Mouse (Mus musculus) hindbrain, embryonic 14.5 days (tissue): ENCODE results near the gene Olfr214. TPM values are rescaled to one million over a fixed set of nuclear protein-coding genes. Genes with fewer than 3 reads are reported as not detected.
"Not testable (repeated sequence)": the region's sequence is repeated elsewhere in the genome, so short reads cannot be mapped to it uniquely, and the experiment has no call there.

Experiments used
- ATAC-seq: fragments of 200-750 bp; cut with Nextera tagmentation; 2 replicates; pipeline ENCODE4 v1.8.0; 2017; ENCODE audit warnings: moderate number of reproducible peaks, mild to moderate bottlenecking, moderate TSS enrichment, moderate library complexity; ENCODE audit not compliant: low FRiP score
- DNase-seq: peaks from one replicate; pipeline ENCODE4 v3.0.0-alpha.2; 2015; ENCODE audit warnings: low spot score
- H3K27ac ChIP-seq: fragments of 300-500 bp; sonication (generic); 2 replicates; pipeline ENCODE4 v1.5.1; 2014; ENCODE audit warnings: mild to moderate bottlenecking, moderate library complexity
- H3K27me3 ChIP-seq: fragments of 300-500 bp; sonication (generic); 2 replicates; pipeline ENCODE4 v1.6.1; 2014; ENCODE audit warnings: mild to moderate bottlenecking, low read length, mixed read lengths; ENCODE audit not compliant: control insufficient read depth, insufficient read depth
- H3K36me3 ChIP-seq: fragments of 300-500 bp; sonication (generic); replicated peaks from 2 replicates; pipeline ENCODE4 v1.6.1; 2014; ENCODE audit not compliant: control insufficient read depth, insufficient read depth
- H3K4me1 ChIP-seq: fragments of 300-500 bp; sonication (generic); replicated peaks from 2 replicates; pipeline ENCODE4 v1.6.1; 2014; ENCODE audit warnings: antibody characterized with exemption, low read length, mixed read lengths; ENCODE audit not compliant: control insufficient read depth, insufficient read depth
- H3K4me2 ChIP-seq: fragments of 300-500 bp; sonication (generic); replicated peaks from 2 replicates; pipeline ENCODE4 v1.6.1; 2014; ENCODE audit warnings: mild to moderate bottlenecking, moderate library complexity
- H3K4me3 ChIP-seq: fragments of 300-500 bp; sonication (generic); replicated peaks from 2 replicates; pipeline ENCODE4 v1.5.1; 2014; ENCODE audit warnings: mild to moderate bottlenecking, low read length
- H3K9ac ChIP-seq: fragments of 300-500 bp; sonication (generic); 2 replicates; pipeline ENCODE4 v1.6.1; 2014
- H3K9me3 ChIP-seq: fragments of 300-500 bp; sonication (generic); 2 replicates; pipeline ENCODE4 v1.6.1; 2016; ENCODE audit warnings: low read length; ENCODE audit not compliant: control insufficient read depth
- WGBS: fragments of 180-500 bp; shearing (Covaris S2); extraction: QIAGEN DNeasy Blood & Tissue Kit; methylation state at CpG from one replicate; pipeline ENCODE4 v1.1.7; 2014; 5-methylcytosine and 5-hydroxymethylcytosine counted together
- polyA plus RNA-seq: library from polyadenylated mRNA; unstranded; fragments of >200 nt; fragmentation: Nextera tagmentation; extraction: Ambion mirVana; gene quantifications from 2 replicates; pipeline ENCODE4 v1.2.1, GENCODE M21; 2014

Olfr214 gene
- polyA plus RNA-seq: not detected in 2 replicates

- H3K4me2 ChIP-seq: no peak within 1 kb of the TSS
- no peaks in the 10 kb centered on the region for H3K4me1 ChIP-seq
- H3K27ac ChIP-seq: no peak within 1 kb of the TSS
- DNase-seq: no peak
- no peak within 1 kb of the TSS for H3K9ac ChIP-seq
- H3K4me3 ChIP-seq: no peak within 1 kb of the TSS
- no peaks in the 10 kb centered on the region for H3K9me3 ChIP-seq
- H3K36me3 ChIP-seq: no peaks in the 10 kb centered on the region
- no peaks in the 10 kb centered on the region for H3K27me3 ChIP-seq
- no peak for ATAC-seq
- 58% methylated on average over 1 of the region's 1 CpGs for WGBS
These were observed at the start of gene Olfr214 for GRCm38 (mm10) chr6:116553935-116554334. TSS of gene Olfr214 (plus strand) at chr6:116554235.

GRCm38 (mm10) chr6:116506302-116507003 is 47.6 kb upstream of the Olfr214 start, which contains the start of gene Olfr212:
TSS of gene Olfr212 (plus strand) at chr6:116506516.
- H3K4me2 ChIP-seq, H3K36me3 ChIP-seq, H3K27me3 ChIP-seq, H3K4me1 ChIP-seq, ATAC-seq, H3K27ac ChIP-seq, H3K9ac ChIP-seq, H3K4me3 ChIP-seq, DNase-seq: not testable (repeated sequence)
- WGBS: 95% methylated on average over 19 of the region's 20 CpGs
- peaks cover 16% of the 10 kb centered on the region for H3K9me3 ChIP-seq

- Histone ChIP-seq H3K9me3 (no peaks in the 10 kb centered on the region), H3K36me3 (no peaks in the 10 kb centered on the region), H3K9ac (no peak overlapping the region), H3K4me1 (no peaks in the 10 kb centered on the region), H3K4me2 (no peak overlapping the region), H3K4me3 (no peak overlapping the region), H3K27ac (no peak overlapping the region), H3K27me3 (no peaks in the 10 kb centered on the region)
- no peak for DNase-seq
- no peak for ATAC-seq
These were observed 39.2 kb upstream of the Olfr214 start for GRCm38 (mm10) chr6:116514832-116515231.

GRCm38 (mm10) chr6:116538156-116538555 is 15.9 kb upstream of the Olfr214 start, which contains the start of gene Olfr213:
TSS of gene Olfr213 (plus strand) at chr6:116538456.
- Histone ChIP-seq H3K27me3 (no peaks in the 10 kb centered on the region), H3K36me3 (no peaks in the 10 kb centered on the region), H3K4me2 (no peak within 1 kb of the TSS), H3K27ac (no peak within 1 kb of the TSS), H3K4me3 (no peak within 1 kb of the TSS), H3K9ac (no peak within 1 kb of the TSS), H3K4me1 (no peaks in the 10 kb centered on the region), H3K9me3 (no peaks in the 10 kb centered on the region)
- DNase-seq: no peak
- no peak for ATAC-seq
- WGBS: 97% methylated on average over 1 of the region's 1 CpGs

GRCm38 (mm10) chr6:116542500-116542899 is 11.5 kb upstream of the Olfr214 start:
- no peak overlapping the region for H3K4me3 ChIP-seq
- H3K4me2 ChIP-seq: no peak overlapping the region
- no peak overlapping the region for H3K9ac ChIP-seq
- no peak for DNase-seq
- H3K36me3 ChIP-seq: no peaks in the 10 kb centered on the region
- no peak for ATAC-seq
- WGBS: 95% methylated on average over 2 of the region's 2 CpGs
- H3K9me3 ChIP-seq: no peaks in the 10 kb centered on the region
- no peak overlapping the region for H3K27ac ChIP-seq
- H3K27me3 ChIP-seq: no peaks in the 10 kb centered on the region
- no peaks in the 10 kb centered on the region for H3K4me1 ChIP-seq

GRCm38 (mm10) chr6:116550841-116551240 is 3.2 kb upstream of the Olfr214 start, which contains the start of gene Gm5580:
TSS of gene Gm5580 (plus strand) at chr6:116551141.
- not testable (repeated sequence) for ATAC-seq, H3K9me3 ChIP-seq, H3K4me2 ChIP-seq, H3K4me1 ChIP-seq, H3K36me3 ChIP-seq, H3K4me3 ChIP-seq, DNase-seq, H3K9ac ChIP-seq, H3K27ac ChIP-seq, H3K27me3 ChIP-seq
- WGBS: 96% methylated on average over 11 of the region's 11 CpGs

- ATAC-seq: no peak
- H3K27ac ChIP-seq: no peak overlapping the region
- H3K27me3 ChIP-seq: no peaks in the 10 kb centered on the region
- H3K36me3 ChIP-seq: no peaks in the 10 kb centered on the region
- no peak overlapping the region for H3K4me2 ChIP-seq
- H3K9ac ChIP-seq: no peak overlapping the region
- H3K4me1 ChIP-seq: no peaks in the 10 kb centered on the region
- DNase-seq: no peak
- H3K4me3 ChIP-seq: no peak overlapping the region
- 80% methylated on average over 3 of the region's 3 CpGs for WGBS
- no peaks in the 10 kb centered on the region for H3K9me3 ChIP-seq
These were observed 917 bp downstream of the Olfr214 start for GRCm38 (mm10) chr6:116554952-116555351.

- no peak overlapping the region for H3K4me3 ChIP-seq
- no peak overlapping the region for H3K9ac ChIP-seq
- H3K36me3 ChIP-seq: no peaks in the 10 kb centered on the region
- H3K27me3 ChIP-seq: no peaks in the 10 kb centered on the region
- ATAC-seq (no peak), DNase-seq (peak; percentile 72)
- H3K9me3 ChIP-seq: no peaks in the 10 kb centered on the region
- no peak overlapping the region for H3K27ac ChIP-seq
- 36% methylated on average over 3 of the region's 3 CpGs for WGBS
- H3K4me2 ChIP-seq: no peak overlapping the region
- H3K4me1 ChIP-seq: no peaks in the 10 kb centered on the region
These were observed 15.8 kb downstream of the Olfr214 start for GRCm38 (mm10) chr6:116569834-116570233.

GRCm38 (mm10) chr6:116584095-116584494 is 30.1 kb downstream of the Olfr214 start, which contains the start of gene Olfr215:
TSS of gene Olfr215 (minus strand) at chr6:116584195.
- no peak within 1 kb of the TSS for H3K4me2 ChIP-seq
- H3K27ac ChIP-seq: no peak within 1 kb of the TSS
- no peaks in the 10 kb centered on the region for H3K4me1 ChIP-seq
- H3K27me3 ChIP-seq: no peaks in the 10 kb centered on the region
- no peaks in the 10 kb centered on the region for H3K36me3 ChIP-seq
- no peaks in the 10 kb centered on the region for H3K9me3 ChIP-seq
- DNase-seq (no peak), ATAC-seq (no peak)
- no peak within 1 kb of the TSS for H3K4me3 ChIP-seq
- WGBS: 63% methylated on average over 4 of the region's 4 CpGs
- no peak within 1 kb of the TSS for H3K9ac ChIP-seq
